Mouse (Mus musculus) cortical plate, adult 2 months (tissue): ENCODE data around the gene Coro7. TPM values are rescaled to one million over a fixed set of nuclear protein-coding genes. Genes with fewer than 3 reads are reported as not detected.

Source experiments
- H3K27ac ChIP-seq: fragments of 200-500 bp; 2 replicates; pipeline ENCODE4 v1.5.1; 2012; ENCODE audit warnings: low read length, control low read depth, inconsistent platforms; ENCODE audit not compliant: insufficient read depth
- H3K4me1 ChIP-seq: fragments of 200-500 bp; 2 replicates; pipeline ENCODE4 v1.6.1; 2011; ENCODE audit warnings: low read length; ENCODE audit not compliant: control insufficient read depth, insufficient read depth
- H3K4me3 ChIP-seq: fragments of 200-500 bp; 2 replicates; pipeline ENCODE4 v1.5.1; 2011; ENCODE audit warnings: mild to moderate bottlenecking, low read length, control low read depth; ENCODE audit not compliant: insufficient read depth
- CTCF ChIP-seq: fragments of 200-500 bp; IDR thresholded peaks from 2 replicates; pipeline ENCODE4 v1.5.1; 2011; ENCODE audit warnings: mild to moderate bottlenecking, control low read depth, low read length; ENCODE audit not compliant: insufficient read depth; ENCODE audit errors: extremely low read depth
- POLR2A ChIP-seq: fragments of 200-500 bp; IDR thresholded peaks from 2 replicates; pipeline ENCODE4 v1.6.1; 2011; ENCODE audit warnings: mild to moderate bottlenecking, low read length, control low read depth; ENCODE audit not compliant: insufficient read depth; ENCODE audit errors: extremely low read depth
- polyA plus RNA-seq: library from polyadenylated mRNA; depleted of rRNA; stranded (reverse); fragments of >200 nt; gene quantifications from 2 replicates; pipeline ENCODE4 v1.2.3, GENCODE M21; 2012; rRNA removed

Coro7 gene
- polyA plus RNA-seq, 1 experiment = 103 TPM

DNA sequence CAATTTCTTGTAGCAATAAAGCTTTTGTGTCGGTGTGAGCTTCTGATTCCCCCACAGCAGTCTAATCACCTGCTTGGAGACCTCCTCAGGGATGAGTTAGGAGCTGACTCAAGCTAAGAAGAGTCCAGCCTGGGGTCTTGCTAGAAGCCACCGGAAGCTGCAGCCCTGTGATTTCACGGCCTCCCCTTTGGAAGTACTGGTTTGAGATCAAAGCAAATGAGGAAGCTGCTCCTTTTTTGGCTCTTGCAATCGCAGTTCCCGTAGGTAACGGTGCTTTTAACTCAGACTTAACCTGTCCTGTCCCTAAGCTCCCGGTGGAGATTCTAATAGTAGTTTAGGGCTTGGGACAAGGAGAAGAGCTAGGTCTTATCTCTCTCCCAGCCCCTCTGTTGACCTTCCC, 100.9 kb downstream of the Coro7 start:
- no peaks in the 10 kb centered on the region for H3K4me1 ChIP-seq
- TF ChIP-seq CTCF (no peak), POLR2A (no peak)
- H3K4me3 ChIP-seq = no peak overlapping the region
- H3K27ac ChIP-seq = no peak overlapping the region

DNA sequence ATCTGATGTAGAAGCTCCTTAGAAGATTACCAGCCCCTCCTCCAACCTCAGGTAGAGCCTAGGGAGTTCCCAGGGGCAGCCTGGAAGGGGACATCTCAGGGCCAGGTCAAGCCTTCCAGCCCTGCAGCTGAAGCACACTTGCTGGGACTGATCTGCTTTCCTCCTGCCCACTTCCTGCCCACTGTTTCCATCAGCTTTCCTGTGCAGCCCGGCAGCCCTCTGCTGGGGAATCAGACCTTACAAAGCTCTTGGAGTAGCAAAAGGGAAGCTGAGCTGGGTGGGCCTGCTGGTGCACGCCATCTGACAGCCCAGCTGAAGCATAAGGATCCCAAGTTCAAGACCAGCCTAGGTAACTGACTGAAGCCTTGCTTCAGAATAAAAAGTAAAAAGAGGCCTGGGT, 102.7 kb downstream of the Coro7 start:
- Histone ChIP-seq H3K4me3 (no peak overlapping the region), H3K4me1 (no peaks in the 10 kb centered on the region), H3K27ac (no peak overlapping the region)
- TF ChIP-seq CTCF (no peak), POLR2A (no peak)

Other genes with a start within 250 kb of the Coro7 start
- 7.4 and 9.6 TPM in 2 replicates for gene Srl, start 138.0 kb downstream of the Coro7 start, polyA plus RNA-seq
- 3.9 and 5.0 TPM in 2 replicates for gene Tfap4, start 119.9 kb downstream of the Coro7 start, polyA plus RNA-seq
- 17.3 and 22.1 TPM in 2 replicates for gene Glis2, start 85.1 kb downstream of the Coro7 start, polyA plus RNA-seq
- gene Pam16, start 54.8 kb downstream of the Coro7 start, polyA plus RNA-seq = 99.3 and 101 TPM in 2 replicates
- 10.1 and 11.2 TPM in 2 replicates for gene Vasn, start 39.8 kb downstream of the Coro7 start, polyA plus RNA-seq
- 48.8 and 50.6 TPM in 2 replicates for gene Dnaja3, start 39.8 kb downstream of the Coro7 start, polyA plus RNA-seq
- 25.5 and 25.7 TPM in 2 replicates for gene Nmral1, start 39.6 kb upstream of the Coro7 start, polyA plus RNA-seq
- 108 TPM in 2 replicates for gene Hmox2, start 46.6 kb upstream of the Coro7 start, polyA plus RNA-seq
- gene Cdip1, start 110.5 kb upstream of the Coro7 start, polyA plus RNA-seq = 203 and 214 TPM in 2 replicates
- gene 4930562C15Rik, start 155.6 kb upstream of the Coro7 start, polyA plus RNA-seq = not detected in 2 replicates
- gene Ubald1, start 200.5 kb upstream of the Coro7 start, polyA plus RNA-seq = 58.4 and 59.4 TPM in 2 replicates
- 229 and 239 TPM in 2 replicates for gene Mgrn1, start 206.5 kb upstream of the Coro7 start, polyA plus RNA-seq